Mouse (Mus musculus) myocyte (in vitro differentiated cells): ENCODE data around the gene Fstl4.
"Not testable (repeated sequence)": the region's sequence is repeated elsewhere in the genome, so short reads cannot be mapped to it uniquely, and the experiment has no call there.

Experiments
- MAX ChIP-seq: IDR thresholded peaks from one replicate; pipeline ENCODE4 v1.6.1; 2011; ENCODE audit warnings: low read depth, mild to moderate bottlenecking, control low read depth
- POLR2A ChIP-seq: IDR thresholded peaks from one replicate; pipeline ENCODE4 v1.6.1; 2011; ENCODE audit warnings: low read depth, mild to moderate bottlenecking, control low read depth, moderate library complexity; ENCODE audit not compliant: insufficient read length
- POLR2AphosphoS2 ChIP-seq: IDR thresholded peaks from one replicate; pipeline ENCODE4 v1.6.1; 2011; ENCODE audit warnings: low read depth, control low read depth; ENCODE audit not compliant: insufficient read length

- TF ChIP-seq MAX, POLR2AphosphoS2, POLR2A: not testable (repeated sequence)
These were observed 432.1 kb downstream of the Fstl4 start for GRCm38 (mm10) chr11:53196551-53196950.
